Mouse (Mus musculus): ENCODE results near the gene Dolpp1.

DNA sequence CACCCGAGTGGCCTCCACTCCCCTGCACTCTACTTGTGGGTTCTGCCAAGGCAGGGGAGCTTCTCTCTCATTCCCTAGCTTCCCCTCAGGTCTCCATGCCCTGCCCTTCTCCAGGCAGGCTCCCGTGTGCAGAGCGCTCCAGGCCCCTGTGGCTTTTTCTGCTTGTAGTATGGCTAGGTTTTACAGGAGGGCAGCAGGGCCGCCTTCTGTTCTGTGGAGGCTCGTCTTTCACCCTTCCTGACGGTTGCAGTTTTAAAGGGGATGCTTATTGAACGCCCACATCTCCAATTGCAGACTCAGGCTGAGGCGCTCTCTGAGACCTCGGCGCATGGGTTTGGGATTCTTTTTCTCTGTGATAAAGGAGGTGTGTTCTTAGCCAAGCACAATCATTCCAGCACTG is 27.1 kb downstream of the Dolpp1 start:
- no peak for TF ChIP-seq POLR2A (IDR thresholded peaks at IDR 0.05; ENCODE audit: low read depth, low read length)
- no peak for TF ChIP-seq EP300 (IDR thresholded peaks at IDR 0.05; ENCODE audit: low read length)
- TF ChIP-seq ZNF384 (IDR thresholded peaks at IDR 0.05; ENCODE audit: low read depth, low read length), result no peak
- TF ChIP-seq SMC3 (IDR thresholded peaks at IDR 0.05; ENCODE audit: low read depth, low read length), result no peak
- no peak for TF ChIP-seq ETS1 (conservative IDR thresholded peaks at IDR 0.05; ENCODE audit: low read depth, low read length)
- TF ChIP-seq CTCF (conservative IDR thresholded peaks at IDR 0.05 in 1 of 2, IDR thresholded peaks at IDR 0.05 in 1 of 2; ENCODE audit: low read depth in 2 of 2, low read length in 2 of 2), result no peak
- no peak for TF ChIP-seq MYC (IDR thresholded peaks at IDR 0.05; ENCODE audit: low read depth, low read length)
- TF ChIP-seq JUND (conservative IDR thresholded peaks at IDR 0.05; ENCODE audit: low read depth, low read length), result no peak
